Comparison of ENCODE assay signal across 15 mouse cellular contexts in genomic region chr2:49067886-49068285, GRCm38 (mm10).
"Had no signal": no experiment of that assay in that cellular context is flagged by ENCODE, and none has a peak within 500 bp of the region (broad histone marks: within the 10 kb centered on the region; RNA-seq: fewer than 3 reads in every experiment).

No protein-coding gene starts in this region.

- H3K9ac ChIP-seq: liver, embryonic 15.5 days; lung, embryonic 14.5 days; midbrain, embryonic 12.5 days; neural tube, embryonic 13.5 days had no signal

- H3K36me3 ChIP-seq: limb, embryonic 10.5 days; liver, embryonic 15.5 days; midbrain, embryonic 12.5 days; neural tube, embryonic 13.5 days had no signal

- DNase-seq: kidney, adult 9 months; kidney, postnatal 36 days; layer of hippocampus, adult 9-11 months; layer of hippocampus, postnatal 36 days; lung, embryonic 14.5 days; lung, postnatal 10 days; lung, postnatal 4 days; right cerebral cortex, postnatal 14 days; thymus, postnatal 4 days had no signal

- ATAC-seq: midbrain, embryonic 16.5 days had no signal

- H3K9me3 ChIP-seq: limb, embryonic 10.5 days; liver, embryonic 15.5 days; midbrain, embryonic 12.5 days; neural tube, embryonic 13.5 days had no signal

- H3K27me3 ChIP-seq: liver, embryonic 15.5 days; midbrain, embryonic 12.5 days; neural tube, embryonic 13.5 days had no signal

- H3K4me1 ChIP-seq: limb, embryonic 10.5 days; liver, embryonic 15.5 days; midbrain, embryonic 12.5 days; neural tube, embryonic 13.5 days had no signal

- H3K27ac ChIP-seq: kidney, postnatal 0 days; limb, embryonic 10.5 days; liver, embryonic 15.5 days; midbrain, embryonic 12.5 days; neural tube, embryonic 13.5 days had no signal

- H3K4me3 ChIP-seq: limb, embryonic 10.5 days; liver, embryonic 15.5 days; midbrain, embryonic 12.5 days; neural tube, embryonic 13.5 days had no signal
